Mouse (Mus musculus): Measurements from ENCODE around the gene Fbxl3.
A peak's percentile ranks its signal among the peaks of the same experiment; 100 is the strongest.

Gene Fbxl3

GRCm38 (mm10) chr14:103085840-103086533 is 13.4 kb downstream of the Fbxl3 start:
- DNase-seq (ENCODE audit: low spot score) = no peak

GRCm38 (mm10) chr14:103079209-103079977 is 20.0 kb downstream of the Fbxl3 start:
- DNase-seq (ENCODE audit: low spot score) = no peak

- no peak for DNase-seq (ENCODE audit: low spot score)
These were observed 21.1 kb downstream of the Fbxl3 start for GRCm38 (mm10) chr14:103078006-103078912.

GRCm38 (mm10) chr14:103077272-103078005 is 21.9 kb downstream of the Fbxl3 start:
- DNase-seq (ENCODE audit: low spot score) = no peak

- DNase-seq (ENCODE audit: low spot score) = no peak
These were observed 24.2 kb downstream of the Fbxl3 start for GRCm38 (mm10) chr14:103075166-103075565.

- no peak for DNase-seq (ENCODE audit: low spot score)
These were observed 25.5 kb downstream of the Fbxl3 start for GRCm38 (mm10) chr14:103073825-103074224.

DNA sequence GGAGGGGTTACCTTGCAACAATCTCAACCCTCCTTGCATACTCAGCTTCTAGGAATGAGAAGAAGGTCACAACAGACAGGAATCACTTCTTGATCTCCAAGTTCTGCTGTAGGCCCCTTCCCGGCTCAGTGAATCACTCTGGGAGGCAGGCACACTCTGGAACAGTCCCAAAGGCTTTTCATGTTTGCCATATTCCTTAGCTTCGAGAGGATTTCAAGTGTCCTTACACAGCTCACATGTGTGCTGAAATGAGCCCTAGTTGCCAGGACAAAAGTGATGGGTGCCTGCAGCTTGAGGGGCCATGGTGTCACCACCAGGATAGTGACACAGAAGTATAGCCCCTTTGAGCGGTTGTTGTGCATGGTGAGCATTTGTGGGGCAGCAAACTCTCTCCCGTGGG is 26.6 kb downstream of the Fbxl3 start:
- DNase-seq (ENCODE audit: low spot score) = no peak

DNA sequence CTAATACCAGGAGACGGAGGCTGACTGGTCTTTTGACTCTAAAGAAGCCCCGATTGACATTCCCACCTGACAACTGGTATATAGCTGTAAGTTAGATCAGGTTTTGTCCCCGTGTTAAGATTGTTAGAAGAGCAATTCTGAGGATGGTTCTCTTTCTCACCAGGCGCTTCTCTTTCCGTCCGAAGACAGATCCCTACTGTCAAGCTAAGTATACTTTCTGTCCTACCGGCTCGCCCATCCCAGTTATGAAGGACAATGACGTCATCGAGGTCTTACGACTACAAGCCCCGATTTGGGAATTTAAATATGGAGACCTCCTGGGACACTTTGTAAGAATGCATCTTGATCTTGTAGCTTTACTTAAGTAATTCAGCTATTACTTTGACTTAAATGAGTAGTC is 27.9 kb downstream of the Fbxl3 start:
- no peak for DNase-seq (ENCODE audit: low spot score)

GRCm38 (mm10) chr14:103070790-103071189 is 28.6 kb downstream of the Fbxl3 start:
- no peak for DNase-seq (ENCODE audit: low spot score)

- peak; percentile 94 for DNase-seq (ENCODE audit: low spot score)
These were observed 29.3 kb downstream of the Fbxl3 start, which contains the start of gene Cln5 for GRCm38 (mm10) chr14:103069864-103070611. Gene Cln5, plus strand, starts transcription at chr14:103070216.

- no peak for DNase-seq (ENCODE audit: low spot score)
These were observed 29.9 kb downstream of the Fbxl3 start for GRCm38 (mm10) chr14:103069465-103069863.

DNA sequence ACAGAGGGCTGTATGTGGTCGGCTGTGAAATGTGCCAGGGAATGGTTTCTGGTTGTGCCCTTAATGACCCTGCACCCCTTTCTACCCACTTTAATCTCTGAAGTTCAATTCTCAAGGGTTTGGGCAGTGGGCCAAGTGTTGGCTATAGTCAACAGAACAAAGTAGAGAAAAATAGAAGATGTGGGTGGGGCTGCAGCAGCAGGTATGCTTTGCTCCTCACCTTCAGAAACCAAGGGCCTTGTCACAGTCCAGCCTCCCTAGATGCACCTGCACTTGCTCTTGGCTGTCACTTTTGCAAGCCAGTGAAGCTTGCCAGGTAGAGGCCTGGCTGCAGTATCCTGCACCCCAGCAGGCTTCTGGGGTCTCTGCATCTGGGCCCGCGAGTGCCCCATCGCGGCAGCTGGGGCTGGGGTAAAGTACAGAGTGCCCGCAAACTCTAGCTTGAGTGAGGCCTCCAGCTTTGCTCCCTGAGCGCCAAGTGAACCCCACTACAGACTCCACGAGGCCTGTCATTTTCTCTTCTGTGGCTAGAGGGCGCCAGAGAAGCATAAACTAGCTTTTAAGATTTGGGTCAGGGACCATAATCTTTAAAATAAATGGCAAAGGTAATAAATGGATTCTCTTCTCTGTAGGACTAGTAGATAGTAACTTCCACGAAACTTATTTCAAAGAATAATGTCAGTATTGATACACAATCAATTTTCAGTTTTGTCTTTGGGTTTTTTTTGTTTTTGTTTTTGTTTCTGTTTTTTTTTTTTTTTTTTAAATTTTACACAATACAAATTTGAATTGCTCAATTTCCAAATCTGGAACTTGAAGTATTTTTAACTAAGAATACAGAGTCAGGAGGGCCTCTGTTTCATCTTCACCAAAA is 33.8 kb downstream of the Fbxl3 start:
- peak; percentile 66 for DNase-seq (ENCODE audit: low spot score)

- no peak for DNase-seq (ENCODE audit: low spot score)
These were observed 39.9 kb downstream of the Fbxl3 start for GRCm38 (mm10) chr14:103059495-103059894.

- no peak for DNase-seq (ENCODE audit: low spot score)
These were observed 40.4 kb downstream of the Fbxl3 start for GRCm38 (mm10) chr14:103058998-103059397.

DNA sequence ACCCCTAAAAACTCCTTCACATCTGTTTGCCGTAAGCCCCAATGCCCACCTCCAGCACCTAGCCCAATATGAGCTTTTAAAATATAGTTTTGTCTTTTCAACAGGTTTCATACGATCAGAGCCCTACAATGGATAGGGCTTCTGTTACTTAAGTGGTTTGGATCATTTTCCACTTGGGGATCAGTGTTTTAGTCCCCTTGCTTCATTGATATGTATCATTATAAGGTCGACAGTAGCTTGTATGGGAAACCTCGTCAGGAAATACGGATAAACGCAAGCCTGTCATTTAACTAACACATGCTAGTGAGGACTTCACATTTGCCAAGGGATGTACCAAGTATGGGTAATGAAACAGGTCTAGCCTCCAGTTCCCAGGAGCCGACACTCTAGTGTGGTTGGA is 42.8 kb downstream of the Fbxl3 start:
- DNase-seq (ENCODE audit: low spot score) = no peak

GRCm38 (mm10) chr14:103054731-103055130 is 44.6 kb downstream of the Fbxl3 start:
- DNase-seq (ENCODE audit: low spot score) = no peak

DNA sequence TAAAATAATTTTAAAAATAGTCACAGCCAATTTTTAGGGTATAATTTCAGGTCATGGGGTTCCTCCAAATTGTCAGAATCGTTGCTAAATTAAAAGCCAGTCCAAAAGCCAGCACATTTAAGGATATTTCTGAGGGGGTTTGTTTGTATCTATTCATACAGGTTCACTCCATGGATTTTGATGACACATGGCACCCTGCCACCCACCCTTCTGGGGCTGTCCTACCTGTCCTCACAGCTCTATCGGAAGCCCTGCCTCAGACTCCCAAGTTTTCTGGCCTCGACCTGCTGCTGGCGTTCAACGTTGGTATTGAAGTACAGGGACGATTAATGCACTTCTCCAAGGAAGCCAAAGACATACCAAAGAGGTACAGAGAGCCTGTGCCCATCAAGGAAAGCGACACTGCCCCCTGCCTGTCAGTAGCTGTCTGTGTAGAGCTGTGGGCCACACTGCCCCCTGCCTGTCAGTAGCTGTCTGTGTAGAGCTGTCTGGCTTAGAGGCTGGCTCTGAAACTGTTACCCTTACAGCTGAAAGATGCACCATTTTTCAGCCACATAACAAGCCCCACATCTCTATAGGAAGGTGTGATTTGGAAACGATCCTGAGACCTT is 48.1 kb downstream of the Fbxl3 start:
- DNase-seq (ENCODE audit: low spot score) = peak; percentile 84

GRCm38 (mm10) chr14:103048292-103049086 is 50.9 kb downstream of the Fbxl3 start:
- DNase-seq (ENCODE audit: low spot score) = peak; percentile 26

GRCm38 (mm10) chr14:103046677-103047076 is 52.7 kb downstream of the Fbxl3 start, which contains the start of gene Acod1:
Gene Acod1, plus strand, starts transcription at chr14:103046977.
- DNase-seq (ENCODE audit: low spot score) = no peak
